Mouse (Mus musculus) bone marrow macrophage, adult 2 months (primary cell): ENCODE data around the gene Arhgap35. TPM values are rescaled to one million over a fixed set of nuclear protein-coding genes. Genes with fewer than 3 reads are reported as not detected.
A peak's percentile ranks its signal among the peaks of the same experiment; 100 is the strongest.

Experiments used
- H3K27ac ChIP-seq: 2 replicates; pipeline ENCODE4 v1.5.1; 2012; ENCODE audit warnings: low read depth, low read length; ENCODE audit not compliant: insufficient read depth
- H3K4me1 ChIP-seq: 2 replicates; pipeline ENCODE4 v1.6.1; 2012; ENCODE audit warnings: low read length; ENCODE audit not compliant: control insufficient read depth, insufficient read depth
- H3K4me3 ChIP-seq: 2 replicates; pipeline ENCODE4 v1.5.1; 2012; ENCODE audit warnings: mild to moderate bottlenecking, low read length, moderate library complexity; ENCODE audit not compliant: insufficient read depth
- CTCF ChIP-seq: IDR thresholded peaks from 2 replicates; pipeline ENCODE4 v1.5.1; 2012; ENCODE audit warnings: low read depth, mild to moderate bottlenecking, low read length, moderate library complexity
- POLR2A ChIP-seq: IDR thresholded peaks from 2 replicates; pipeline ENCODE4 v1.6.1; 2012; ENCODE audit warnings: mild to moderate bottlenecking, low read depth, low read length, borderline replicate concordance
- polyA plus RNA-seq: library from polyadenylated mRNA; stranded (reverse); fragments of >200 nt; gene quantifications from 2 replicates; pipeline ENCODE4 v1.2.4, GENCODE M21; 2012; ENCODE audit not compliant: missing spikeins, insufficient read depth, insufficient read length

Arhgap35 gene
- polyA plus RNA-seq, 1 experiment, result 5.4 TPM

GRCm38 (mm10) chr7:16499671-16500104, 115.1 kb downstream of the Arhgap35 start:
- Histone ChIP-seq H3K4me1 (no peaks in the 10 kb centered on the region), H3K4me3 (no peak overlapping the region), H3K27ac (no peak overlapping the region)
- TF ChIP-seq CTCF (no peak), POLR2A (no peak)

- TF ChIP-seq CTCF, result no peak
- TF ChIP-seq POLR2A, result no peak
- Histone ChIP-seq H3K27ac (no peak overlapping the region), H3K4me1 (0 out of 2 replicates have a peak, but pooled peaks cover 2% of the 10 kb centered on the region), H3K4me3 (no peak overlapping the region)
Observed at GRCm38 (mm10) chr7:16496260-16496659, 118.5 kb downstream of the Arhgap35 start.

GRCm38 (mm10) chr7:16493361-16493760, 121.4 kb downstream of the Arhgap35 start:
- no peak overlapping the region for H3K27ac ChIP-seq
- no peak for TF ChIP-seq CTCF
- TF ChIP-seq POLR2A, result no peak
- H3K4me1 ChIP-seq, result 0 out of 2 replicates have a peak, but pooled peaks cover 2% of the 10 kb centered on the region
- H3K4me3 ChIP-seq, result no peak overlapping the region

GRCm38 (mm10) chr7:16492211-16492610, 122.6 kb downstream of the Arhgap35 start:
- no peak for TF ChIP-seq CTCF
- no peak for TF ChIP-seq POLR2A

GRCm38 (mm10) chr7:16491759-16492158, 123.0 kb downstream of the Arhgap35 start:
- peak; percentile 96 for TF ChIP-seq CTCF
- no peak for TF ChIP-seq POLR2A
- H3K4me3 ChIP-seq, result no peak overlapping the region
- 0 out of 2 replicates have a peak, but pooled peaks cover 2% of the 10 kb centered on the region for H3K4me1 ChIP-seq
- H3K27ac ChIP-seq, result no peak overlapping the region

More at GRCm38 (mm10) chr7:16492211-16492610, 122.6 kb downstream of the Arhgap35 start:
- H3K27ac ChIP-seq, result no peak overlapping the region
- H3K4me1 ChIP-seq, result 0 out of 2 replicates have a peak, but pooled peaks cover 2% of the 10 kb centered on the region
- no peak overlapping the region for H3K4me3 ChIP-seq

GRCm38 (mm10) chr7:16489948-16490347, 124.8 kb downstream of the Arhgap35 start:
- 0 out of 2 replicates have a peak, but pooled peaks cover 2% of the 10 kb centered on the region for H3K4me1 ChIP-seq
- TF ChIP-seq CTCF (no peak), POLR2A (no peak)
- no peak overlapping the region for H3K4me3 ChIP-seq
- H3K27ac ChIP-seq, result no peak overlapping the region

GRCm38 (mm10) chr7:16488816-16489215, 126.0 kb downstream of the Arhgap35 start:
- Histone ChIP-seq H3K4me3 (no peak overlapping the region), H3K4me1 (0 out of 2 replicates have a peak, but pooled peaks cover 2% of the 10 kb centered on the region), H3K27ac (no peak overlapping the region)
- no peak for TF ChIP-seq CTCF
- no peak for TF ChIP-seq POLR2A

GRCm38 (mm10) chr7:16477628-16478027, 137.2 kb downstream of the Arhgap35 start, which contains the start of gene Npas1:
Gene Npas1, minus strand, starts transcription at chr7:16477728.
- TF ChIP-seq CTCF (no peak), POLR2A (no peak)
- H3K4me3 ChIP-seq, result no peak within 1 kb of the TSS
- no peak within 1 kb of the TSS for H3K27ac ChIP-seq
- H3K4me1 ChIP-seq, result no peaks in the 10 kb centered on the region

- Histone ChIP-seq H3K4me3 (no peak overlapping the region), H3K27ac (no peak overlapping the region), H3K4me1 (no peaks in the 10 kb centered on the region)
- TF ChIP-seq CTCF (no peak), POLR2A (no peak)
Observed at GRCm38 (mm10) chr7:16476600-16476989, 138.2 kb downstream of the Arhgap35 start.

- H3K27ac ChIP-seq, result no peak overlapping the region
- H3K4me3 ChIP-seq, result no peak overlapping the region
- TF ChIP-seq CTCF (no peak), POLR2A (no peak)
- H3K4me1 ChIP-seq, result no peaks in the 10 kb centered on the region
Observed at GRCm38 (mm10) chr7:16475764-16476599, 138.8 kb downstream of the Arhgap35 start.

- Histone ChIP-seq H3K4me3 (no peak overlapping the region), H3K27ac (no peak overlapping the region), H3K4me1 (no peaks in the 10 kb centered on the region)
- no peak for TF ChIP-seq POLR2A
- TF ChIP-seq CTCF, result no peak
Observed at GRCm38 (mm10) chr7:16475321-16475720, 139.5 kb downstream of the Arhgap35 start.
